Mouse (Mus musculus): ENCODE results near the gene Ltn1.
A peak's percentile ranks its signal among the peaks of the same experiment; 100 is the strongest.

Gene Ltn1

GRCm38 (mm10) chr16:87393813-87394548 is 38.4 kb downstream of the Ltn1 start:
- DNase-seq (ENCODE audit: low spot score in 2 of 2), result peak; percentile 20 to 52

DNA sequence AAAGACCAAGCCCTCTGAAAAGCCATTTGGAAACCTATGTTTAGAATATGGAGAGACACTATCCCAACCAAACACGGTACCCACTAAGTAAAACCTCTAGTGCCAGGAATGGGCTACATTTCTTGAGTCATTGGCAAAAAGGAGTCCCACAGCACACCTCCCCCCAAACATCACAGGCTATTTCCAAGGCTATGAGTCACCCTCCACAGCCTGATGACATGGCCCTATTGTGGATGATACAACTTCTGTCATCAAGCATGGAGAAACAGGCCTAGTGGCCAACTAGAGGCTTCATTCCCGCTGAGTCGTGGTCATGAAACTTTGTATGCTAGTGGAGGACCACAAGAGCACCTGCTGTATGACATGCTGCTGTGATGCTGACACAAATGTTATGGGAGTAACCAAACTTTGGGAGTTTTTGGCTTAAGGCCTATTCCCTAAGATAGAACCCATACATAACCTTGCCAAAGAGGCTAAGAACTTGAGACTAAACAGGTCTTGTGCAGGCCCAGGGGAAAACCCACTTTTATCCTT is 44.9 kb downstream of the Ltn1 start:
- DNase-seq (ENCODE audit: low spot score in 2 of 2), result no peak

GRCm38 (mm10) chr16:87384366-87384765 is 48.0 kb downstream of the Ltn1 start:
- DNase-seq (ENCODE audit: low spot score in 2 of 2), result no peak

DNA sequence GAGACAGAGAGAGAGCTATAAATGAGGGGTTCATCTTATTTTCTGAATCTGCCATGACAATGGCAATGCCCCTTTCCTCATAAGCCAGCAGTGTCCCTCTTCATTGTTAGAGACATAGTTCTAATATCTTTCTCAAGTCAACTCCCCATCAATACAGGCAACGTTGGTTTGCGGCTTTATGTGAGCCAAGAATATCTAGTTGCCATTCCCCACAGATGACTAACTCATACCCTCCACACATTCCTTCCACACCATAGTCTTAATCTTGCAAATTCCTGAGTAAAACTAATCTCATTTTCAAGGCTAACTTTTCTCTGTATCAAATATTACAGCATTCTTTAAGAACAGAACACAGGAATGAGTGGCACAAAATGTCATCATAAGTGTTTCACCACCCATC is 49.4 kb downstream of the Ltn1 start:
- no peak for DNase-seq (ENCODE audit: low spot score in 2 of 2)

DNA sequence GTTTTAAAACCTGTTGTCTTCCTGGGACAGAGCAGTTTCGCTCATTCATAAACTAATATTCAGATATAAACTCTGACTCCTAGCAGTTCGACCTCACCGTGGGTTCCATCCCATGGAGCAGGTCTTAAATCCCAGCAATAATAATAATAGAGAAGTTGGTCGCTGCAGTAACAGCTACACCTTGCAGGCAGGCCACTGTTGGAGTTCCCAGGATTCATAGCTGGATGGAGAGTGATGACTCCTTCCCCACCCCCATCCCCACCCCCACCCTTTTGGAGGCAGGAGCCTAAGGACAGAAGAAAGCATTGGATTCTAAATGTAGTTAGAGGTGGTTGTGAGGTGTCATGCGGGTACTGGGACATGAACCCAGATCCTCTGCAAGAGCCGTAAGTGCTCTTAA is 66.0 kb downstream of the Ltn1 start:
- DNase-seq (ENCODE audit: low spot score in 2 of 2), result no peak

- DNase-seq (ENCODE audit: low spot score in 2 of 2), result no peak
These were observed 66.4 kb downstream of the Ltn1 start for GRCm38 (mm10) chr16:87366035-87366434.

DNA sequence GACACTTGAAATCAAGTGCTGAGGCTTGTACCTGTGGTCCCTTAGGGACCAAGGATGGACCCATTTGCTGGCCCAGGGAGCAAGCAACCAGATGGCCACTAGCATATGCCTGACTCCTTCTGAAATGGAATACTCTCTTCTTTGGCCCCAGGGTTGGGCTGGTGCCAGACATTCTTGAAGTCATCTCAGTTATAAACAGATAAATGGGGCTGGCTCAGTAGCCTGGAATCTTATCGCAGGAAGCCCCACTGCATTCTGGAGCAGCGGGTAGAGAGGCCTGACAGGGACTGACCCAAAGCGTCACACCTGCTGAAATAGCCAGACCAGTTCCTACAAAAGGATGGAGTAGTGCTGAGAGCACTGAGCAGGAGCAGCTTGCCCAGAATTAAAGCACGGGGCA is 68.2 kb downstream of the Ltn1 start:
- DNase-seq (ENCODE audit: low spot score in 2 of 2), result no peak

- DNase-seq (ENCODE audit: low spot score in 2 of 2), result no peak
These were observed 72.3 kb downstream of the Ltn1 start for GRCm38 (mm10) chr16:87360096-87360495.

- no peak for DNase-seq (ENCODE audit: low spot score in 2 of 2)
These were observed 77.7 kb downstream of the Ltn1 start for GRCm38 (mm10) chr16:87354748-87355147.

GRCm38 (mm10) chr16:87354075-87354583 is 78.3 kb downstream of the Ltn1 start, which contains the start of gene N6amt1:
TSS of gene N6amt1 (plus strand) at chr16:87354185.
- peak; percentile 94 to 96 for DNase-seq (ENCODE audit: low spot score in 2 of 2)

DNA sequence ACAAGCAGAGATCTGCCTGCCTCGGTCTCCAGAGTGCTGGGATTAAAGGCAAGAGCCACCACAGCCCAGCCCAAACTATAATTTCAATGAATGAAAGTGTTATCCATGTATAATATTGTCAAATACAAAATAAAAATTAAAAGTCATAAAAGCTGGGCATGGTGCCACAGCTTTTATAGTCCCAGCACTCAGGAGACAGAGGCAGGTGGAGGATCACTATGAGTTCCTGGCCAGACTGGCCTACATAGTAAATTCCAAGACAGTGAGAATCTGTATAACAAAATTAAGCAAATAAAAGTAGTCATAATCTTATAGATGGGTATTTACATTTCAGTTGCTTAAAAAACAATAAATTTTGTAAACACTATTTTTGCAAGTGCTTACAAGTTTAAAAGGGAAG is 78.8 kb downstream of the Ltn1 start:
- DNase-seq (ENCODE audit: low spot score in 2 of 2), result no peak

GRCm38 (mm10) chr16:87351386-87352105 is 80.9 kb downstream of the Ltn1 start:
- no peak for DNase-seq (ENCODE audit: low spot score in 2 of 2)

GRCm38 (mm10) chr16:87348133-87348532 is 84.3 kb downstream of the Ltn1 start:
- peak; percentile 28 to 42 for DNase-seq (ENCODE audit: low spot score in 2 of 2)

DNA sequence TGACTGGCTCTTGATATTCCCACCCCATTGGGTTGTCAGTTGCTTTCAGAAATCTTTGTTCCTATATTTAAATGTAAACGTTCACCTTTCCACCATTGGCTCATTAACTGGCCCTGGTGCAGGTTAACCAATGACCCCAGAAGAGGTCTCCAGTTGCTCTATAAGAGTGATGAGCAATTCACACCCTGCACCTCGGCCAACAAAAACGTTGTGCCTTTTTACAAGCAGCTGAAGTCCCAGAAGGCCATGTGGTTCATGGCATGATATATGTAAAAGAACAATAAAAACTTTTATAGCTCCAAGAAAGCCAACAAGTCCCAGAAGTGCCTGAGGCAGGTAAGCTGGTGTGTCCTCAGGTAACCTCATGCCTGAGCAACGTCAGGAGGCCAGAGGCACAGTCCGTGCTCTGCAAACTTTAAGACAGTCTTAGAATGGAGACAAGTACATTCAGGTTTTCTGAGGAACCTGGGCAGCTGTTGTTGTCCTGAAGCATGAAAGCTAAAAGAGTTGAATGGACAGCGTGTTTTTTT is 91.3 kb downstream of the Ltn1 start:
- no peak for DNase-seq (ENCODE audit: low spot score in 2 of 2)

GRCm38 (mm10) chr16:87334756-87335155 is 97.7 kb downstream of the Ltn1 start:
- no peak for DNase-seq (ENCODE audit: low spot score in 2 of 2)

- no peak for DNase-seq (ENCODE audit: low spot score in 2 of 2)
These were observed 102.4 kb downstream of the Ltn1 start for GRCm38 (mm10) chr16:87329986-87330385.

Measured in heart, adult 9 months (tissue).